Mouse (Mus musculus) cerebellum, adult 9-11 months (tissue): ENCODE results near the gene Wscd2.

Source experiments
- DNase-seq: peaks from one replicate; pipeline ENCODE4 v3.0.0; 2022

The Wscd2 gene

DNA sequence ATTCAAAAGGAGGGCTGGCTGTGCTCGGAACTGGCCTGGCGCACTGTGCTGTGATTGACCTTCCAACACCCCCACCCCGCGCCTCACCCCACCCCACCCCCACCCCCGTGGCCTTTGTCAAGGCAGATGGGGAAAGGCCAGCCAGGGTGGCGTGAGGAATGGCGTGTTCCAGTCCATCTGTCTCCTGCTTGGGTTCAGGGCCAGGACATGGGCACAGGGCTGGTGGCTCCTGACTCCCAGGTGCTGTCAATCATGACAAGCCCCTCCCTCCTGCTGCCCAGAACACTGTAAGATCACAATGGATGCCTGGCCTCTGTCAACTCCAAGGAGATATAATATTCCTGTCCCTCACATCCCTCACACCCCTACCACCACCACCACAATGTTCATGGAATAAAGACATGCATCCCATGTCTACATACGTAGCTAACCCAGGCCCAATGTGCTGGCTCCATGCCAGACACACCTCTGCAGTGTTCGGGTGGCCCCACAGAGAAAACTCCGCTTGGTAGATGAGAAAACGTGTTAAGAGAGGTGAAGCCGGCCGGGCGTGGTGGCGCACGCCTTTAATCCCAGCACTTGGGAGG lies 130.1 kb downstream of the Wscd2 start:
- peak; percentile 73 for DNase-seq

DNA sequence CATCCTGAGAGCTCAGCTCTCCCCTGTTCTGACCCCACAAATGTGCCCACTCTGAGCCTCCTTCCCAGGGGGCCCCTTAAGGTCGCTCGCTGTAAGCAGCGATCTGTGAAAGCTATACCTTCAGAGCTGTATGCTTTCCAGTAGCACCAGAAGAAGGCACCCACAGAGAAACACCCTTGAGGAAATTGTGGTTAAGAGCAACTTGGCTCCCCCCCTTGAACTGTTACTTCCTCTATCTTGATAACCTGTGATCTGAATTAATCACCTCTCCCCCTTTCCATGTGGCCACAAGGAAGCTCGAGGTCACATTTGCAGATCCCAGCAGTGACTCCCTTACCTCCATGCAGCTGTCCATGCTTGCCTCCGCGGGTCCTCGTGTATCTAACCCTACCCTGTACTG lies 130.9 kb downstream of the Wscd2 start:
- DNase-seq = no peak

DNA sequence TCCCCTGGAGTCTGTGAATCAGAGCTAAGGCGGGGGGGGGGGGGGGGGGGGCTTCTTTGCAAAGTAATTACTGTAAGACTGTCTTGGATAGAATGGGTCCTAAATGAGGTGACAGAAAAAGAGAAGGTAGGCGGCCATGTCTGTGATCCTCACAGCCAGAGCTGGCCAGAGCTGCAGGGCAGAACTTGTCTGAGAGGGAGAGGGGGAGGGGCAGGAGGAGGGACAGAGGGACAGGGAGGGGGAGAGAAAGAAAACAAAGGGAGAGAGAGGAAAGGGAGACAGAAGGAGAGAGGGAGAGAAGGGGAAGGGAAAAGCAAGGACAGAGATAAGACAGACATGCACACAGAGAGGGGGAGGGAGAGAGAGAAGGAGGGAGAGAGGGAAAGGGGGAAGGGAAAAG lies 132.9 kb downstream of the Wscd2 start:
- DNase-seq = no peak

DNA sequence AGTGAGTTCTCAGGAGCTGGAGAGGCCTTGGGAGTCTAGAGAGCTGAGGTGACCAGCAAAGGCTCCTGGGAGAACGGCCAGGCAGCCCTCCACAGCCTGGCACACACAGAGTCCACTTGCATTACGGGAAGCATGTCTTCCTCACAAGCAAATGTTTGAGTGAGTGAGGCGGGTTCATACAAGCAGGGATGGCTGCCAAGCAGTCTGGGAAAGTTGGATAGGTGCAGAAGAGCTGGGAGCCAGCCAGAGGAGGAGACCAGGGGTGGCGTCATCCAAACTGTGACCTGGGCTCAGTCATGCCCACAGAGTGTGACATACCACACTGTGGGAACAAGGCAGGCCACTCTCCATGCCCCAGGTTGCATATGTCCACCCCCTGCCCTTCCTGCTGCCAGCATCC lies 134.9 kb downstream of the Wscd2 start:
- peak; percentile 69 for DNase-seq

DNA sequence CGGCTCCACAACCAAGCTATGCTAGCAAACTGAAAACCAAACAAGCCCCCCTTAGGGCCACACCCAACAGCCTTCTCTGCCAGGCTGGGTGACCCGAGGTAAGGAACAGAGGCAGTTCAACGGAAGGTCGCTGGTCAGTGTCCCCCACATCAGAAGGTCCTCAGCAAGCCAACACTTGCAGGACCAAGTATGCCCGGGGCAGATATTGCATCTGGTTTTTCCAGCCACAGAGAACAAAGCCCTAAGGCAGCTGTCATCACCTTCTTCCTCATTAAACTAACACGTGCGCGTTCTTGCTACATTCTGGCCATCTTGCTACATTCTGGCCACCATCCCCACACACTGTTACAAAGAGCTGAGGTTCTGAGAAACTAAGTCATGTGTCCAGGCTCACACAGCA lies 136.2 kb downstream of the Wscd2 start:
- DNase-seq = no peak

DNA sequence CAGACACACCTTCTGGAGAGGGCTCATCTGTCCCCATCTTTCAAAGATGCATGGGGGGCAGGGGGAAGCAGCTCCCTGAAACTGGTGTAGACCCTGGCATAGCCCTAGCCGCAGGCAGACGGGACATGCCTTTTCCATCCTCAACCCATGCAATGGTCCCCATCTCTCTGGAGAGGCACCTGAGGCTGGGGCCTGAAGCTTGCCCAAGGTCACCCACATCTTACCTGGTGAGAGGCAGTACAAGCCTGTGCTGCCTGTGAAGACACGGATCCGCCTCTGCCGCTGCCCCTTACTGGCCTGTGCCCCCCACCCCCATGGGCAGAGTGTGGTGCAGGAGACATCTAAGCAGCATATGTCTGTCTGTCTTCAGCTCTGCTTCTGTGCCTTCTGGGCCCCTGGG lies 136.9 kb downstream of the Wscd2 start:
- DNase-seq = no peak

DNA sequence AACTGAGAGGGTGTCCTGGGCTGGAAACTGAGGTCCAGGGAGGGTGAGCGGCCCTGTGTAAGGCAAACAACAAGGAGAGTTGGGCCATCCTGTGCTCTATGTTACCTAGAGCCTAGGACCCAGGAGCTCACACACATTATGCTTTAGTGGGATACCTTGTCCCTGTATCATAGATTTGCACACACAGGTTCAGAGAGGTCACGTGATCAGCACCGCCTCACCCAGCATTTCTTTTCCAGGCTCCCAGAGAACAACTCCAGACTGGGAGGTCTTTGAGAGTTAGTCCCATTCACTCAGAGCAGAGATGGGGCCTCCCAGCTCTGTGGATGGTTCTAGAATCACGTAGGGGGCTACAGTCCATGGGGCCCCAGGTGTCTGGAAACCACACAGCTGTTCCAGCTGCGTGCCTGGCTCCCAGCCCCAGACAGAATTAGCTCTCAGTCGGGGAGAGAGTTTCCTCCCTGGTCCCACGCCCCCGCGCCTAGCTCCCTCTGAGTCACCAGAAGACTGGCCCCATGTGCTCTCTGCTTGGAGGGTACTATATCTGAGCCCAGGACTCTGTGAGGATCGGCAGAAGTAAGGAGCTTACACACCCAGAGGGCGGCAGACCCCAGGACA lies 137.8 kb downstream of the Wscd2 start:
- DNase-seq = no peak

DNA sequence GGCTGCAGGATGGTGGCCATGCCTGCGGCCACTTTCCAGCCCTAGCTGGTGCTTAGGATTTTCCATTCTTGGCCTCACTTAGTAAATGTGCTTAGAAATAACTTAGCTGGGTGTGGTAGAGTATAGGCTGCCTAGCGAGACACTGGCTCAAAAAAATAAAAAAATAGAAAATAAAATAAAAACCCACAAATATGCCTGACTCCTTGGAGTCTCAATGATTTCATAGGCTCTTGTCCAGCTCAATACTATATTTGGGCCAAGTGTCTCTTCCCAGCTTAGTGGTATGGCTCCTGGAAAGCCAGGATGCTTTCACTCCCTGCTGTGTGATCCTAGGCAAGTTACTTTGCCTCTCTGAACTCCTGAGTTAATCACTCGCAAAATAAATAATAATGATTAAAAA lies 139.1 kb downstream of the Wscd2 start:
- DNase-seq = no peak

DNA sequence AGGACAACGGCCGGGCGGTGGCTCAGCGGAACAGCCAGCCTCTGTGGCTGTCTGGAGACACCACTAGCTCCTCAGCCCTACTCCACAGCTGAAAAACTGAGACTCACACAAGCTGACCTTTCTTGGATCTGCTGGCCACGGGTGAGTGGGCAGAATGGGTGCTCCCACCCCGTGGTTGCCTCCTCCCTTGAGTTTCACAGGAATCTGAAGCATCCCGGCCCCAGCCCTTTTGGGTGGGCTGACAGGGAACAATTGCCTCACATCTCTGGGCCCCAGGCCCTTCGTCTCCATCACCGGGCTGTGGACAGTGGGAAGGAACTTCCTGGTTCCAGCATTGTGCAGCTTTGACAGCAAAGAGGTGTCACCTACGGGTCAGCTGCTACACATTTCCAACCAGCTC lies 140.0 kb downstream of the Wscd2 start:
- DNase-seq = no peak

DNA sequence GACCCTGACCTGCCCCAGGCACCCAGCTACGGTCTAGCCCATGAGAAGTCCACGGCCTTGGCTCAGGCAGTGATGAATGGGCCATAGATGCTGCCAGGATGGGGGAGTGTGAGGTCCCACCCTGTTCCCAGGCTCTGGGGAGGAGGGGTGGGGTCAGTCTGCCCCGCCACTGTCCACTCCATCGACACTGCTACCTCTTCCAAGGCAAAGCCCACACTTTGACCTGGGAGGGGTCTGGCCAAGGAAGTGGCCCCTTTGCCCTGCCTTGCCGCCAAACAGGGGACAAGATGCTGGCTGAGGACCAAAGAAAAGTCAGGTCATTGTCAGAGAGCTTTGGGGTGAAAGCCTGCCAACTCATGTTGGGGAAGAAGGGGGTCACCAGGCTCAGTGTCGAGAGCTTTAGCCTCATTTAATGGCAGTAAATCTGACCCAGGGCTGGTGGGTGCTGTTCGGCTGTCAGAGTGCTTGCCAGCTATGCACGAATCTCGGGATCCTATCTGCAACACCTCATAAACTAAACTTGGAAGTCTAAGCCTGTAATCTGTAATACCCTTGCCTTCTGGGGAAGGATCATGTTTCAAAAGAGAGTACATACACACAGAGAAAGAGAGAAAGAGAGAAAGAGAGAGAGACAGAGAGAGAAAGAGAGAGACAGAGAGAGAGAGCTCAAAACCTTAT lies 143.0 kb downstream of the Wscd2 start:
- DNase-seq = no peak

DNA sequence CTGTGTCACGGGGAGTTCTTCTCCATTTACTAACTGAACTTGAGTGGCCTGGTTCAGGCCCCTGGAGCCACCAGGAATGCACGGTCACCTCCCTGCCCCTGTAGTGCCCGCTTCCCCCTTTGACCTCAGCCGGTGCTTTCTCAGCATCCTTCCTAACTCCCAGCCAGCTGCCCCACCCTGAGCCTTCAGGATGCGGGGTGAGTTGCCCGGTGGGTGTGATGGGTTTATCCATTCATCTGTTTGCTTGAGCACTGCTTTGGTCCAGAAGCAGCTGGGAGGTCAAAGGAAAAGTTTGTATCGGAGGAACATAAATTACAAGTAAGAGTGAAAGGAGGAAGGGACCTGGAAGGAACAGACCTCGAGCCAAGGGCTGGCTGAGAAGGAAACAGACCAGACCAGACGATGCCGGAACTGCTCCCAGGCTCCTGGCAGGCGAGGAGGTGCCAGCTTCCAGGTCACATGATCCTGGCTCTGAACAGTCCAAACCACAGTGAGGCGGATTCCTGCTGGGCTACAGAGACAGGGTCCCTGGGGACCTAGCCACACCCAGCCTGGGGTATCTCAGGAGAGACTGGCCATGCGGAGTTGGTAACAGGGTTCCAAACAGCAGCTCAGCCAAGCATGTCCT lies 144.0 kb downstream of the Wscd2 start:
- DNase-seq = peak; percentile 83

DNA sequence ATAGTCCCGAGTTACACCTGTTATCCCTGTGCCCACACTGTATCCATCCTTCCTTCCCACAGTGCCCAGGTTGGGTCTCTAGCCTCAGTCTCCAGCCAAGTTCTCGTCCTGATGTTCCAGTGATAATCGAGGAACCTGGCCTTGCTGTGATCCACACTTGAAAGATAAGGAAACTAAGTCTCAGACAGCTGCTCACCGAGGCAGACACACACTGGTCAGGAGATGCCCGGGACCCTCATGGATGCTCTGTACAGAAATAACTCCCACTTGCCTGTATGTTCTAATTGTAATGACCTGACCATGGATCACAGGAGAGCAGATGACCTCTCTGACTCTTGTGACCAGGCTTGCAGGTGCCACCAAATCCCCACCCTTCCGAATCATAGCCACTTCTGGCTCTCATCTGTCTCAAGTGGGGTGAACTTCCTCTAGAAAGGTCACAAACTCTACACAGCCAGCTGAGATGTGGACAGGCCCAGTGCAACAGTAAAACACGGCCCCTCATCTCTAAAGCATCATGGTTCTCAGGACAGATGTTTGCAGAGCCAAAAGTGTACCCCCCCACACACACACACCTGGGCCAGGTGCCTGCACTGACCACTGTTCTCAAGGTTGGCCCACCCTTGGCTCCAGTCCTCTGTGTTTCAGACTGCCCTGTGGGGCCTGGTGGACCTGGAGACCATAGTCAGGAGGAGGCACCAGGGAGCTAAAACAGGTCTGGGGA lies 144.9 kb downstream of the Wscd2 start:
- DNase-seq = no peak

DNA sequence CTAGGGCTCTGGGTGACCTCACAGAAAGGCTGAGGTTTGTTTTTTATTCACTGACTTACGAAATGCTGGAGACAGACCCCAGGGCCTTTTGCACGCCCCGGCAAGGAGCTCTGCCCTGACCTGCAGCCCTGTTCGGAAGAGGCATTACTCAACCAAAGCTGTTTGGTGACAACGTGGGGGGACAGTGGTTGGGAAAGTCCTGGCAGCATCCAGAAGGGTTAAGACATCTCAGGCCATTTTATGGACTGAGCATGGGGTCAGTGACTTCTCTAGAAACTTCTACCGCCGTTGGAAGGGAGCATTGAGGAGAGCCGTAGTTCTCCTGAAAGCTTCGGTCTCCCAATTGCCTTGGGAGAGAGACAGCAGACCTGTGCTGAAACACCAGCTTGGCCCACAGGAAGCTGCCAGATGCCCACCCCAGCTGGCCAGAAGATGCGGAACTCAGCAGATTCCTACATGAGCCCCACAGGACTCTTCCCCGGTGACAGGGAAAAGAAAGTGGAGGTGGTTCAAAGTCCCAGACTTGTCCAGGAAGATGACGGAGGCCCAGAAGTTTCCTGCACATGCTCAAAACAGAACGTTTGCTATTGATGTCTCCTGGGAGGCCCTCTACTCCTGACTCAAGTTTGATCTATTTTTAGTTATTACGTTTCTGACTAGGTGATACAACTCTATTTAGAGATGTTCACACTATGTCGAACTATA lies 145.9 kb downstream of the Wscd2 start:
- no peak for DNase-seq

DNA sequence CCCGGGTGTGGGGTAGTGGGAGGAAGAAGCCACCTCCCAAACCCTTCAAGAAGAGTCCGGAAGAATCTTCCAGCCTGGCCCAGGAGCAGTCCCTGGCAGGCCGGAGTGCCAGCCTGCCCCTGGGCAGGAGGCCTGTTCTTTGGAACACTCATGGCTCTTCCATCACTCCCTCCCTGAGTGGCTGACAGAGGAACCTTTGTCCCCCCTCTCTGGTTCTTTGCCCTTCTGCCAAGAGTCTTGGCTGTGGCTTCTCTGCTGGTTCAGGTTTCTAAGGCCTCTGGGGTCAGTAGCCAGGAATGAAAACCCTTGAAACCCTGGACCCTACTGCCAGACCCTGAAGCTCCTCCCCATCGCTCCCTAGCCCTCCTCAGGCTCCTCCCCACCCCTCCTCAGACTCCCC lies 147.5 kb downstream of the Wscd2 start:
- peak; percentile 73 for DNase-seq

DNA sequence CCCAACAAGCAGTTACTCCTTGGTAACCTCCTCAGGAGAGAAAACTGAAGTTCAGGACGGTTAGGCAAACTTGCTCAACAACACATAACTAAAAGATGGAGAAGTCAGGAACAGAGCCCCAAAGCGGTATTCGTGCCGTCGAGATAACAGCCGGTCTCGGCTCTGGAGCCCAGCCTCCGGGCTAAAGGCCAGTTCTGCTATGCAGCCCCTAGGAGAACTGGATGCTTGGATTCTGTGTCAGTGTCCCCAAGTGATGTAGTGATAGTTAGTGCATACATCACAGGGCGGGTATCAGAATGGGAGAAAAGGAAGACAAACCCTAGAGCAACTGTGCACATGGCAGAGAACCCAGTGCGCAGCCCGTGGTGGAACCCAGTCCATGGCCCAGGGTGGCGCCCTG lies 147.9 kb downstream of the Wscd2 start:
- no peak for DNase-seq

DNA sequence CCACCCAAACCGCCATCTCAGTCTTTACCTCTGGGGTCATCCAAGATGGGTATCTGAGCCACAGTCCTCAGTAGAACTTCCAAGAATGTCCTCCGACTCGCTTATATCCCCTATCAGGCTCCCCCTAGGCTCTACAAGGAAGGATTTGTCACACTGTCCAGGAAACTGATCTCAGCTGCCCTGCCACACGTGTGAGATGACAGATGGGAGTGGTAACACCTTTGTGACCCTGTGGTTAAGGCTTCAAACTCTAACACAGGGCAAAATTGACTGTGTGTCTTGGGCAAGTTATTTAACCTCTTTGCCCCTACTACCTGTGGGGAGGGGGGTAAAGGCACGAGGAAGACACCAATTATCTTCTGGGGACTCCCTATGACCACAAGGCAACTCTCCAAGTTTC lies 149.0 kb downstream of the Wscd2 start:
- DNase-seq = no peak
